Mouse (Mus musculus) frontal cortex, postnatal 10 days (tissue): ENCODE data around the gene Dlgap1.

Source experiments
- DNase-seq, 2 experiments: peaks; one replicate each; pipeline ENCODE4 v3.0.0; 2022; ENCODE audit warnings: low spot score in 2 of 2, mixed read lengths in 1 of 2

Gene Dlgap1

GRCm38 (mm10) chr17:70728719-70729281 lies 759.9 kb downstream of the Dlgap1 start:
- no peak for DNase-seq

- DNase-seq, result no peak
These were observed 765.9 kb downstream of the Dlgap1 start for GRCm38 (mm10) chr17:70734728-70735127.

GRCm38 (mm10) chr17:70735396-70735795 lies 766.5 kb downstream of the Dlgap1 start:
- DNase-seq, result no peak

- peak in 1 of 2 experiments; percentile 53 for DNase-seq
These were observed 768.6 kb downstream of the Dlgap1 start for GRCm38 (mm10) chr17:70737424-70737823.

GRCm38 (mm10) chr17:70738168-70738854 lies 769.4 kb downstream of the Dlgap1 start:
- peak; percentile 69 to 76 for DNase-seq

- no peak for DNase-seq
These were observed 770.5 kb downstream of the Dlgap1 start for GRCm38 (mm10) chr17:70739346-70739745.

GRCm38 (mm10) chr17:70741696-70742095 lies 772.8 kb downstream of the Dlgap1 start:
- DNase-seq, result no peak

- no peak for DNase-seq
These were observed 775.8 kb downstream of the Dlgap1 start for GRCm38 (mm10) chr17:70744570-70745153.

- no peak for DNase-seq
These were observed 776.5 kb downstream of the Dlgap1 start for GRCm38 (mm10) chr17:70745385-70745784.

GRCm38 (mm10) chr17:70746379-70747079 lies 777.7 kb downstream of the Dlgap1 start:
- no peak for DNase-seq

- DNase-seq, result no peak
These were observed 779.0 kb downstream of the Dlgap1 start for GRCm38 (mm10) chr17:70747731-70748475.

- no peak for DNase-seq
These were observed 779.6 kb downstream of the Dlgap1 start for GRCm38 (mm10) chr17:70748476-70748830.

- DNase-seq, result no peak
These were observed 780.2 kb downstream of the Dlgap1 start for GRCm38 (mm10) chr17:70748964-70749650.

GRCm38 (mm10) chr17:70750236-70751160 lies 781.6 kb downstream of the Dlgap1 start:
- DNase-seq, result no peak

GRCm38 (mm10) chr17:70751161-70751651 lies 782.3 kb downstream of the Dlgap1 start:
- DNase-seq, result no peak

- no peak for DNase-seq
These were observed 782.8 kb downstream of the Dlgap1 start for GRCm38 (mm10) chr17:70751676-70752075.

GRCm38 (mm10) chr17:70753444-70754032 lies 784.7 kb downstream of the Dlgap1 start:
- DNase-seq, result no peak

GRCm38 (mm10) chr17:70754041-70754440 lies 785.2 kb downstream of the Dlgap1 start:
- no peak for DNase-seq

- DNase-seq, result no peak
These were observed 785.8 kb downstream of the Dlgap1 start for GRCm38 (mm10) chr17:70754638-70755037.
